Mouse (Mus musculus): ENCODE results near the gene Bach2. TPM values are rescaled to one million over a fixed set of nuclear protein-coding genes. Genes with fewer than 3 reads are reported as not detected.

Gene Bach2
- polyA plus RNA-seq, 1 experiment from 2014 or later, result 9.8 TPM

DNA sequence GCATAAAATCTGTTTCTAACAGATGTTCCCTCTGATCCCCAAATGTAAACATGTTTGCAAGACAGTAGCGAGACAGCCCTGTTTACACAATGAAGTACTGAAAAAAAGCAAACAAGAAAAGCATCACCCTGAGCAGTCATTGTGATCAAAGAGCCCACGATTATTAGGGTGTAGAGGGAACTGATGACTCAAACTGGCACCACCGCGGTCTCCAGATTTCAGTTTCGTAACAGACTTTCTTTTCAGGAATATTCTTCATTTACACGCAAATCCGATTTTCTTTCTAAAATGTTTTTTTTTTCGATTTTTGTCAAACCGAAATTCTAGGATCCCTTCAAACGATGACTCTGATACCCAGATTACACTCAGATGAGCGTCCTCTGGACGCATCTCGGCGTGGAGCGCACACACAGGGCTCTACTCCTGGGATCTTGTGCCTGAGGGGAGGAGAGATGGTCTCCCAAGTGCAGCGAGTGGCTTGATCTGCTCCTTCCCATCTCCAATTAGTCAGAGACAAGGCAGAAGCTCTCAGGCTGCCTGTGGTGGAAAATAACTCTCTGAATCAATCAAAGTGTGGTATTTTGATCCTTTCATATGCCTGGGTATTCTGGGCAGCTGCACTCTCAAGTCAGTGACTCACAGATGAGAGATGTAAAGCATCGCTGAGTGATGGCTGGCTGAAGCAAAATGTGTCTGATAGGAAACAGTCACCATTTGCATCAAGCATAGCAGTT, 166.7 kb downstream of the Bach2 start:
- 54% methylated on average over 17 of the region's 17 CpGs for WGBS
- H3K27me3 ChIP-seq, result no peaks in the 10 kb centered on the region
- H3K4me2 ChIP-seq, result 0 out of 2 replicates have a peak overlapping the region, but pooled peaks have one; percentile 1
- H3K4me1 ChIP-seq, result peaks cover 27% of the 10 kb centered on the region
- no peaks in the 10 kb centered on the region for H3K36me3 ChIP-seq
- no peak for ATAC-seq (ENCODE audit: insufficient number of reproducible peaks, insufficient read depth, low FRiP score, low TSS enrichment, low read depth)
- no peak overlapping the region for H3K27ac ChIP-seq
- H3K4me3 ChIP-seq, result no peak overlapping the region
- H3K9ac ChIP-seq, result no peak overlapping the region
- no peaks in the 10 kb centered on the region for H3K9me3 ChIP-seq

DNA sequence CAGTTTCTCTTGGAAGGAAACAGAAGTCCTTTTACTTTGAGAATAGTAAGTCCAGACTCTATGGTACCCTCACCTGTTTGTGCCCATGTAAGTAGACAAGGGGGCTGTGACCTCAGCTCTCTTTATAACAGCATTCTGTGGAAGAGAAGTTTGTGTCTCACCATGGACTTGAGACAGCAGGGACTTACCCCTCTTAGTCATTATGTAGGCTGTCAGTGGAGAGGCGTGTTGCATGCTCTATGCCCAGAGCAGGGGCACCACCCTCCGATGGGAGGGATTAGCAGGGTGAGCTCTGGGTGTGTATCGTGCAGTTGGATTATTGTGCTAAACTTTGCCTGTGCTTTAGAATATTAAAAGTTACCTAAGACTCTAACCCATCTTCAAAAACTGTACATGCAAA, 167.4 kb downstream of the Bach2 start:
- Histone ChIP-seq H3K9me3 (no peaks in the 10 kb centered on the region), H3K27me3 (no peaks in the 10 kb centered on the region), H3K4me3 (no peak overlapping the region), H3K4me1 (peaks cover 27% of the 10 kb centered on the region), H3K36me3 (no peaks in the 10 kb centered on the region), H3K27ac (no peak overlapping the region), H3K4me2 (no peak overlapping the region), H3K9ac (no peak overlapping the region)
- ATAC-seq (ENCODE audit: insufficient number of reproducible peaks, insufficient read depth, low FRiP score, low TSS enrichment, low read depth), result no peak
- WGBS, result 86% methylated on average over 3 of the region's 3 CpGs

DNA sequence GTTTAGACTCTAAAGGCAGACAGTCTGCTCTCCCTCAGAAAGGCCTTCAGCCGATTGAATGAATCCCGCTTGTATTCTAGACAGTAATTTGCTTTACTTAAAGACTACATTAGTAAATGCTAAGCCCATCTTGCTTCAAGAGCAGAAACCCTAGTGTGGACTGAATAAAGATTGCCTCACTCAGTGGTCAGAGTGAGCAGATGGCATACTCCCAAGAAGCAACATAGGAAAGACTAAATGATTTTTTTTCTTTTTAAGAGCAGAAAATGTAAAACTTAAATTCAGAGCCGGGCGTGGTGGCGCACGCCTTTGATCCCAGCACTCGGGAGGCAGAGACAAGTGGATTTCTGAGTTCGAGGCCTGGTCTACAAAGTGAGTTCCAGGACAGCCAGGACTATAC, 169.9 kb downstream of the Bach2 start:
- WGBS, result 88% methylated on average over 8 of the region's 8 CpGs
- H3K9ac ChIP-seq, result no peak overlapping the region
- no peaks in the 10 kb centered on the region for H3K9me3 ChIP-seq
- peaks cover 21% of the 10 kb centered on the region for H3K4me1 ChIP-seq
- no peak for ATAC-seq (ENCODE audit: insufficient number of reproducible peaks, insufficient read depth, low FRiP score, low TSS enrichment, low read depth)
- H3K36me3 ChIP-seq, result no peaks in the 10 kb centered on the region
- no peak overlapping the region for H3K4me2 ChIP-seq
- H3K4me3 ChIP-seq, result no peak overlapping the region
- no peak overlapping the region for H3K27ac ChIP-seq
- H3K27me3 ChIP-seq, result no peaks in the 10 kb centered on the region

DNA sequence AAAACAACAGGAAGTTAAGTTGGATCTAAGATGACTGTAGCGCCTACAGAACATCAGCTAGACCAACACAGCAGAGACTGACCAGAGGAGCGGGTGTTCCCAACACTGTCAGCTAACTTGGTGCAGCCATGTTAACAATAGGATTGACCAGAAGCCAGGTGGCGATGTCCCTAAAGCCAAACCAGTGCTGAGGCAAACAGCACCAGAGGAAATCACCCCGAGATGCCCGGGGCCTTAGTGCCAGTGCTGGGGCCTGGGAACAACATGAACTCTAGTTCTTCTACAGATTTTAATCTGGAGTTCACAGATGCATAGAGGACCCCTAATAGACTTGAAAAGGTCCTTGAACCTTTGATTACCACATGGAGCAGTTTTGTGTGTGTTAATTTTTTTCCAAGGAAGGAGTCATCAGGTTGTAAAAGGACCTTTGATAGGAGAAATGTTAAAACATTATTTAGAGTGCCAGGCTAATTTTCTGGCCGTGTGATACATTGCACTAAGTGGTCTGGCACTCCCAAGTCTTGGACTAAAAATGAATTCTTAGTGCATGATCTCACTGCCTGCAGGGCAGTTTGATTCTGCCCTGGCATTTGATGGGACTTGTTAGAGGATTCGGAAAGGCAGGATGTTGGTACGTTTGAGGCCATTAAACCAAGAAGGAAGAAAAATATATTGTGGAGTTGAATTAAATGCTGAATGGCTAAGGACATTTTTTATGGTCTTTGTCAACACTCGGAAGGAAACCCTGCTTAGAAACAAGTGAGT, 170.7 kb downstream of the Bach2 start:
- WGBS, result 78% methylated on average over 9 of the region's 9 CpGs
- Histone ChIP-seq H3K27me3 (no peaks in the 10 kb centered on the region), H3K4me2 (no peak overlapping the region), H3K36me3 (no peaks in the 10 kb centered on the region), H3K4me3 (no peak overlapping the region), H3K9me3 (no peaks in the 10 kb centered on the region), H3K9ac (no peak overlapping the region), H3K27ac (no peak overlapping the region), H3K4me1 (peaks cover 21% of the 10 kb centered on the region)
- ATAC-seq (ENCODE audit: insufficient number of reproducible peaks, insufficient read depth, low FRiP score, low TSS enrichment, low read depth), result no peak

DNA sequence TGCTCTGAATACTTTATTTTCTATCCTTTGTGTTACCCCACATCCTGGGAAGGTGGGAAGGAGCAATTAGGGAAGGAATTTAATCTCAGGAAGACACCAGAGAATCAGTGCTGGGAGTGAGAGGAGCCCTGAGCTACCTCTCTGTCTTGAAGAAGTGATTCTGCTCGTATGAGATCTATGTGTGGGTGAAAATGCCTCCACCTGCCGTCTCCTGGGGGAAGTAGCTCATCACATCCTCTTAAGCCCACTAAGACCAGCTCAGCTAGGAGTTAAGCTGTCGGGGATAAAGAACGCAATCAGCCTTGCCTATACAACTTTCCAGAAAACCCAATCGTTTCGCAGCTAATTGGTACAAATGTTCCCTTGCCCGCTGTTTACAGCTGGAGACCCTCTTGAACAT, 174.5 kb downstream of the Bach2 start:
- ATAC-seq (ENCODE audit: insufficient number of reproducible peaks, insufficient read depth, low FRiP score, low TSS enrichment, low read depth), result no peak
- 61% methylated on average over 7 of the region's 7 CpGs for WGBS
- H3K36me3 ChIP-seq, result no peaks in the 10 kb centered on the region
- H3K4me2 ChIP-seq, result no peak overlapping the region
- H3K4me3 ChIP-seq, result no peak overlapping the region
- no peak overlapping the region for H3K9ac ChIP-seq
- 0 out of 2 replicates have a peak, but pooled peaks cover 3% of the 10 kb centered on the region for H3K4me1 ChIP-seq
- H3K27ac ChIP-seq, result no peak overlapping the region
- no peaks in the 10 kb centered on the region for H3K27me3 ChIP-seq
- H3K9me3 ChIP-seq, result no peaks in the 10 kb centered on the region

DNA sequence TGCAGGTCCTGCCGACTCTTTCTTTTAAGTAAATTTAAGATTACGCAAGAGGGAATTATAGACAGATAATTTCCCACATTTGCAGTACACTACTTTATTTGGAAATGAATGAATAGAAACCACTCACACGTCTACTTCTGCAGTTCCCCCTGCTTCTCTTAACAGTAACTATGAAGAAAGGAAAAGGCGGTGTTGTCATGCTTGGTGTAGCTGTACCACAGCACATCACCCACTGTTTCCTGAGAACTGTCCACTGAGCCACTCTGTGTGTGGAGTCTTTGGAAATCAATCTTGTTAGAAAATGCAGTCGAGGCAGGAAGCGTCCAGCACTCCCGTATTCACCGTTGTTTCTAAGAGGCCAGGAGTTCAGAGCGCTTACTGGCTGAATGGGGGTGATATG, 174.9 kb downstream of the Bach2 start:
- Histone ChIP-seq H3K4me3 (no peak overlapping the region), H3K4me1 (0 out of 2 replicates have a peak, but pooled peaks cover 3% of the 10 kb centered on the region), H3K36me3 (no peaks in the 10 kb centered on the region), H3K9ac (no peak overlapping the region), H3K4me2 (no peak overlapping the region), H3K9me3 (no peaks in the 10 kb centered on the region), H3K27ac (no peak overlapping the region), H3K27me3 (no peaks in the 10 kb centered on the region)
- WGBS, result 80% methylated on average over 9 of the region's 9 CpGs
- no peak for ATAC-seq (ENCODE audit: insufficient number of reproducible peaks, insufficient read depth, low FRiP score, low TSS enrichment, low read depth)

DNA sequence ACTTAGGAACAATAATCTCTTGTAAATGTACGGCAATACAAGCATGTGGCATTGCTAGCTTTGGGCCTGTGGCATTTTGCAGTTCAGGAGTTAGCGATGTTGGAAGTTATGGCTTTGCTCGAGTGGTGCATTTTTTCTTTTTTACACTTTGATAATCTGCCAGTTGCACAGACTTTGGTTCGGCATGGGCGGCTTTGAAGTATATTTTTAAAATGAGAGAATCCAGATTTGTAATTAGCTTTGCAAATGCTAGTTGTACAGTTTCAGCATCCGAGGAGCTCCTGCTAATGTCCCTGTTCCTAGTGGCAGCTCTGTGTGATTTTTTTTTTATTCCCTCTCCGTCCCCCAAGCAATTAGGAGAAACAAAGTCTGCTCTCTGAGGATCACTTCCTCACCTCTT, 176.4 kb downstream of the Bach2 start:
- Histone ChIP-seq H3K27ac (no peak overlapping the region), H3K4me2 (no peak overlapping the region), H3K36me3 (no peaks in the 10 kb centered on the region), H3K27me3 (no peaks in the 10 kb centered on the region), H3K9me3 (no peaks in the 10 kb centered on the region), H3K4me1 (no peaks in the 10 kb centered on the region), H3K4me3 (no peak overlapping the region), H3K9ac (no peak overlapping the region)
- WGBS, result 69% methylated on average over 7 of the region's 7 CpGs
- no peak for ATAC-seq (ENCODE audit: insufficient number of reproducible peaks, insufficient read depth, low FRiP score, low TSS enrichment, low read depth)

DNA sequence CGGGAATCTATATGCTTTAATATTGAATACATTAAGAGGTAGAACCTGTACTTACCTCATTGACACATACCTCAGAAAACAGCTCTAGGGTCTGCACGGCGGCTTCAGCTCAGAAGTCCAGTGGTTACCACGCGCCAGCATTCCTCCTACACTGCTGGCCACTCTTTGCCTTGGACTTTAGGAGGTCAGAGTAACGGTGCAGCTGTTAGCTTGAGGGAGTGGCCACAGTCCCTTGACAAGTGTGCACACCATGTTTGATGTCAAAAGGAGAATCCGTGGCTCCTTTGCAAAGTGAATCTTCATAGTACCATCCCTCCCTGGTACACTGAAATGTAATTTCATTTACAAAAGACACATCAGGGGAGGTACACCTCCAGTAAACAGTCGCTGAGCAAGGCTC, 179.3 kb downstream of the Bach2 start:
- Histone ChIP-seq H3K36me3 (no peaks in the 10 kb centered on the region), H3K27ac (no peak overlapping the region), H3K9me3 (no peaks in the 10 kb centered on the region), H3K4me3 (no peak overlapping the region), H3K4me2 (no peak overlapping the region), H3K9ac (no peak overlapping the region), H3K27me3 (no peaks in the 10 kb centered on the region), H3K4me1 (no peaks in the 10 kb centered on the region)
- WGBS, result 86% methylated on average over 8 of the region's 8 CpGs
- ATAC-seq (ENCODE audit: insufficient number of reproducible peaks, insufficient read depth, low FRiP score, low TSS enrichment, low read depth), result no peak

DNA sequence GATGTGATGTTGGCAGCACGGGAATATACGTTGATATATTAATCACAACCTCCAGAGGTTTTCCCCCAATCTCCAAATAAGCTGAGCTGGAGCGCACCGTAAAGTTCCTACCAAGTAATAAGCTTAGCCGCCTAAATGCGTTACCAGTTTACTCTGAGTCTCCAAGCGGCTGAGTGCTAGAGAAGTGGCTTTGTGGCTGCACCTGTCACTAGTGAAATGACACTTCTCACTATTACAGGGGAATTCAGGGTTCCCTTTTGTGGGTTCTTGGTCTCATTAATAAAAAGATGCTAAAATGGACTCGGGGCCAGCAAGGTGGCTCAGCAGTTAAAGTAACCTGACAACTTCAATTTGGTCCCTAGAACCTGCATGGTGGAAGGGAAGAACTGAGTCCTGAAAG, 183.0 kb downstream of the Bach2 start:
- no peak overlapping the region for H3K4me2 ChIP-seq
- no peak overlapping the region for H3K9ac ChIP-seq
- no peaks in the 10 kb centered on the region for H3K27me3 ChIP-seq
- no peaks in the 10 kb centered on the region for H3K4me1 ChIP-seq
- no peaks in the 10 kb centered on the region for H3K9me3 ChIP-seq
- WGBS, result 90% methylated on average over 8 of the region's 8 CpGs
- H3K4me3 ChIP-seq, result no peak overlapping the region
- no peak overlapping the region for H3K27ac ChIP-seq
- H3K36me3 ChIP-seq, result no peaks in the 10 kb centered on the region
- no peak for ATAC-seq (ENCODE audit: insufficient number of reproducible peaks, insufficient read depth, low FRiP score, low TSS enrichment, low read depth)

DNA sequence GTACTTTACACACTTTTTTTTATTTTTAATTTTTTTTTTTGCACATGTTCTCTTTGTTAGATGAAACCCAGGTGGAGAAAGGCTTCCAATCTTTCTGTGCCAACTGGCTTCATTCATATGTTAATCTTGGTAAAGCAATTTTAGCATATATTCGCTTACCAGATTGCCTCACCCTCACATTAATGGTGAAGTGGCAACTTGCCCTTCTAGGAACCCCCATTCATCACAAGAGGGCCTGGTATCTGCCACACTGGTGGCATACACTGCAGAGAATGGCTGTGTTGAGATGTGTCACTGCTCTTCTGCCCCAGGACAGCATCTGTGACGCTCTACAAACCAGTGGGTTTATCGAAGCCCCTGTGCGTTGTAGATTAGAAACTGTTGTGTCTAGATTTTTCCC, 183.8 kb downstream of the Bach2 start:
- no peaks in the 10 kb centered on the region for H3K4me1 ChIP-seq
- no peak overlapping the region for H3K4me3 ChIP-seq
- H3K36me3 ChIP-seq, result no peaks in the 10 kb centered on the region
- H3K27me3 ChIP-seq, result no peaks in the 10 kb centered on the region
- no peak overlapping the region for H3K27ac ChIP-seq
- H3K9me3 ChIP-seq, result no peaks in the 10 kb centered on the region
- ATAC-seq (ENCODE audit: insufficient number of reproducible peaks, insufficient read depth, low FRiP score, low TSS enrichment, low read depth), result no peak
- H3K4me2 ChIP-seq, result no peak overlapping the region
- no peak overlapping the region for H3K9ac ChIP-seq
- 94% methylated on average over 4 of the region's 4 CpGs for WGBS

DNA sequence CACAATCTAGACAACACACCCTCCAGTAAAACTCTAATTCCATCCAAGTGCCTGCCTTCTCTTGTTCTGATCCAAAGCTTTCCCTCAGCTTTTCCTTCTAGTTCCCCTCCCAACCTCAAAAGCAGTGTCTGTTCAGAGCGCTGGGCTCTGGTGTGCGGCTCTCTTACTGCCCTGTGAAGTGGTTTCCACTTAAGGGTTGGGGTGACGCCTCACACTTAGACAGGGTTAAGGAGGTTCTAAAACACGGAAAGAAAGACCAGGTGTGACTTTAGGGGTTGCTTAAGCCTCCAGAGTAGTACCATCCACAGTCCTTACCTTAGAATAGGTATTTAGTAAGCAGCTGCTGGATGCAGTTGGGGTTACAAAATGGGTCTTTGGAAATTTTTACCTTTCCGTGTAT, 185.1 kb downstream of the Bach2 start:
- Histone ChIP-seq H3K27ac (no peak overlapping the region), H3K9ac (no peak overlapping the region), H3K36me3 (no peaks in the 10 kb centered on the region), H3K4me3 (no peak overlapping the region), H3K9me3 (no peaks in the 10 kb centered on the region), H3K4me2 (no peak overlapping the region), H3K27me3 (no peaks in the 10 kb centered on the region), H3K4me1 (no peaks in the 10 kb centered on the region)
- ATAC-seq (ENCODE audit: insufficient number of reproducible peaks, insufficient read depth, low FRiP score, low TSS enrichment, low read depth), result no peak
- WGBS, result 77% methylated on average over 5 of the region's 5 CpGs

DNA sequence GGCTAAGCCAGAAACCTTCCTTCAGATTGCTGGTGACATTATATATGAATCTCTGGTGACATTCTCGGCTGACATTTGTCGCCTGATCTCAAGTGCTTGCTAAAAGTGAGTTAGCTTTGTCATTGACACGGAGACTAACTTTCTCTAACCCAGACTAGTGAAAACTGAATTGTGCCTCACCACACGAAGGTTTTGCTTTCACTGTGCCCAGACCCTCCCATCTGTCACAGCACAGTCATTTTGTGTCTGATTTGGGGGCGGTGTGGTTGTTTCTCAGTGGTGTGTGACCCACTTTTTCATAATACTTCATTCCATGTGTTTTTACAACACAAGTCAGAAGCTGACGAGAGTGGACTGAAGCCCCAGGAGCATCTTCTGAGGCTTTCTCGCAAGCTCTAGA, 185.8 kb downstream of the Bach2 start:
- H3K9me3 ChIP-seq, result no peaks in the 10 kb centered on the region
- H3K27me3 ChIP-seq, result no peaks in the 10 kb centered on the region
- H3K4me3 ChIP-seq, result no peak overlapping the region
- ATAC-seq (ENCODE audit: insufficient number of reproducible peaks, insufficient read depth, low FRiP score, low TSS enrichment, low read depth), result no peak
- no peaks in the 10 kb centered on the region for H3K4me1 ChIP-seq
- H3K27ac ChIP-seq, result no peak overlapping the region
- H3K9ac ChIP-seq, result no peak overlapping the region
- no peak overlapping the region for H3K4me2 ChIP-seq
- no peaks in the 10 kb centered on the region for H3K36me3 ChIP-seq
- 81% methylated on average over 7 of the region's 7 CpGs for WGBS
